Mouse (Mus musculus): ENCODE measurements at regions not wholly inside any gene's neighbourhood (a gene's known extent, or its start where the extent isn't known, plus 50 kb on each side); places are given as distances from the start of the nearest gene placed in this dataset.

- TF ChIP-seq CTCF (IDR thresholded peaks at IDR 0.05; ENCODE audit: extremely low read depth, insufficient read depth, low read length) = no peak
- TF ChIP-seq POLR2A (IDR thresholded peaks at IDR 0.05; ENCODE audit: extremely low read depth, insufficient read depth, low read length) = no peak
Measured at GRCm38 (mm10) chrX:6258523-6258922, 62.0 kb downstream of the Bmp15 start.
